Mouse (Mus musculus) inflammation-experienced regulatory T-cells, adult 16 weeks (primary cell): ENCODE data around the gene Olfr535. TPM values are rescaled to one million over a fixed set of nuclear protein-coding genes. Genes with fewer than 3 reads are reported as not detected.

ENCODE experiments used
- polyA plus RNA-seq: library from polyadenylated mRNA; unstranded; fragments of 100-300 nt; shearing (Covaris generic); gene quantifications from one replicate; pipeline ENCODE4 v1.2.1, GENCODE M21; 2017

Olfr535 gene
- not detected for polyA plus RNA-seq

DNA sequence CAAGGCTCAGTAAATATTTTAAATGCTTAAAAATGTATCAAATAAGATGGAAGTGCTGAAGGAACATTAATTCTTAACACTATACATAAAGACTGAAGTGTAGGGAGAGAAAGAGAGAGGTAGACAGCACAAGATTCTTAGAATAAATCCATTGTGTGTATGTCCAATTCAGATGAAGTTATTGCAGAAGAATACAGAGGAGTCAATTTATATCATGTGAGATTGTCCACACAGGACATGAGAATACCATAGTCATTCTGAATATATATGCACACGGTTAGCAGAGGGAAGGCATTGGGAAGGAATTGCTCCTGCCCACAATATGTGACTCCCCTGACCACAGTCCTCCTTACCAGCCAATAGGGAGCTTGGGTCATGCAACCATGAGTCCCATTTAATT, at the start of gene Olfr535:
Gene Olfr535, plus strand, starts transcription at position 301 of the 400 bp plus-strand sequence.

DNA sequence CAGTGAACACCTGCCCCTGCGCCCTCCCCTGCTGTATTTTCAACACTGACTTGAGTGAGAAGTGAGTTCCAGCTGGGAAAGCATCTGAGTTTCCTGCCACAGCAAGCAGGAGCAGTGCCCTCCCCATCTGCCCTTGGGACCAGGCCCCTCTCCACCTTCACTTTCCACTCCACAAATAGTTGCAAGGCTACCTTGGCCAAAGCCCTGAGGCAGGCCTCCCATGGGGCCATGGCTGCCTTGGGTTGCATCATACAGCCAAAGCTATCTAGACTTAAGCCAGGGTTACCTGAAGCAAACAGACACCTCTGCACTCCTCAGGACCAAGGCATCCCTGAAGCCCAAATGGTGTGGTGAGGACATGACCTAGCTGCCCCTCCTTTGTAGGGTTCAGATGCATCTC, 20.9 kb upstream of the Olfr535 start, which contains the start of gene Olfr533:
Gene Olfr533, plus strand, starts transcription at position 301 of the 400 bp plus-strand sequence.

GRCm38 (mm10) chr7:140507346-140508021, 23.5 kb downstream of the Olfr535 start, which contains the start of gene Olfr536:
Gene Olfr536, minus strand, starts transcription at chr7:140507396.

Other genes with a start within 250 kb of the Olfr535 start
- 0.49 TPM for gene 5830411N06Rik, start 236.9 kb upstream of the Olfr535 start, polyA plus RNA-seq
- gene Olfr525, start 163.4 kb upstream of the Olfr535 start, polyA plus RNA-seq: 0.06 TPM
- not detected for gene Olfr527, start 150.2 kb upstream of the Olfr535 start, polyA plus RNA-seq
- gene Olfr60, start 122.5 kb upstream of the Olfr535 start, polyA plus RNA-seq: 0.20 TPM
- gene Olfr530, start 107.9 kb upstream of the Olfr535 start, polyA plus RNA-seq: 0.20 TPM
- gene Olfr531, start 81.3 kb upstream of the Olfr535 start, polyA plus RNA-seq: not detected
- gene Olfr532, start 62.6 kb upstream of the Olfr535 start, polyA plus RNA-seq: not detected
- gene Olfr533, start 20.8 kb upstream of the Olfr535 start, polyA plus RNA-seq: not detected
- gene Olfr536, start 23.2 kb downstream of the Olfr535 start, polyA plus RNA-seq: not detected
- not detected for gene Olfr538, start 83.7 kb downstream of the Olfr535 start, polyA plus RNA-seq
- not detected for gene Olfr46, start 117.1 kb downstream of the Olfr535 start, polyA plus RNA-seq
- not detected for gene Olfr61, start 144.8 kb downstream of the Olfr535 start, polyA plus RNA-seq
- not detected for gene Olfr53, start 162.2 kb downstream of the Olfr535 start, polyA plus RNA-seq
- 0.02 TPM for gene Olfr539, start 175.7 kb downstream of the Olfr535 start, polyA plus RNA-seq
- gene Olfr45, start 197.7 kb downstream of the Olfr535 start, polyA plus RNA-seq: not detected
- not detected for gene Olfr541, start 213.1 kb downstream of the Olfr535 start, polyA plus RNA-seq